Mouse (Mus musculus) E14TG2a.4 (cell line): Measurements from ENCODE around the gene Ncor1.

ENCODE experiments used
- H3K27me3 ChIP-seq: 2 replicates; pipeline ENCODE4 v1.6.1; 2014; ENCODE audit warnings: low read length, control low read depth; ENCODE audit not compliant: insufficient read depth
- H3K36me3 ChIP-seq: 2 replicates; pipeline ENCODE4 v1.6.1; 2014; ENCODE audit warnings: low read length, control low read depth; ENCODE audit not compliant: insufficient read depth
- H3K4me1 ChIP-seq: replicated peaks from 2 replicates; pipeline ENCODE4 v1.6.1; 2014; ENCODE audit warnings: low read depth, low read length, control low read depth
- H3K4me3 ChIP-seq: replicated peaks from 2 replicates; pipeline ENCODE4 v1.5.1; 2014; ENCODE audit warnings: mild to moderate bottlenecking, low read length
- H3K9me3 ChIP-seq: 2 replicates; pipeline ENCODE4 v1.6.1; 2014; ENCODE audit warnings: low read length, control low read depth
- CTCF ChIP-seq: conservative IDR thresholded peaks from 2 replicates; pipeline ENCODE4 v1.5.1; 2014; ENCODE audit warnings: low read length
- NANOG ChIP-seq: IDR thresholded peaks from 2 replicates; pipeline ENCODE4 v1.6.1; 2014; ENCODE audit warnings: borderline replicate concordance, low read length, mixed read lengths
- POU5F1 ChIP-seq: IDR thresholded peaks from 2 replicates; pipeline ENCODE4 v1.6.1; 2014; ENCODE audit warnings: low read length, borderline replicate concordance

Ncor1 gene

DNA sequence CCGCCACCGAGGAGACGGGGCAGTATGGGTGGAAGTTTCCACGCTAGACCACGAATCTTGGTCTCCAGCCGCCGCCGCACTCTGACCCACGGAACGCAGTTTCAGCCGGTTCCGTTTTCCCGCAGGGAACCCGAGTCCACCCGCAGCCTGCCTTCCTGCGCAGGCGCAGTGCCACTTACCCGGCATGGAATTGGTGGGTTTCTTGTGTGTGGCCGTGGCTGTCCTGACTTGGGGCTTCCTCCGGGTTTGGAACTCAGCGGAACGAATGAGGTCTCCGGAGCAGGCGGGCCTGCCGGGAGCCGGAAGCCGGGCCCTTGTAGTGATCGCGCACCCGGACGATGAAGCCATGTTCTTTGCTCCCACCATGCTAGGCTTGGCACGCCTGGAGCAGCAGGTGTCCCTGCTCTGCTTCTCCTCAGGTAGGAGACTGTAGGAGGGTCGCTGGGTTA lies at the start of gene Ncor1, which contains the start of gene Pigl:
Ncor1 (minus strand) TSS at position 266 of the 449 bp plus-strand sequence.
Pigl (plus strand) TSS at position 185 of the 449 bp plus-strand sequence.
- no peaks in the 10 kb centered on the region for H3K9me3 ChIP-seq
- peaks cover 45% of the 10 kb centered on the region for H3K4me1 ChIP-seq
- no peak for TF ChIP-seq CTCF
- TF ChIP-seq POU5F1, result no peak
- TF ChIP-seq NANOG, result no peak
- no peaks in the 10 kb centered on the region for H3K27me3 ChIP-seq
- peak within 1 kb of the TSS; percentile 96 for H3K4me3 ChIP-seq
- H3K36me3 ChIP-seq, result peaks cover 22% of the 10 kb centered on the region; the same call in 1 of the 2 replicates

- H3K36me3 ChIP-seq, result peaks cover 64% of the 10 kb centered on the region
- H3K9me3 ChIP-seq, result peaks cover 60% of the 10 kb centered on the region
- TF ChIP-seq CTCF, result no peak
- TF ChIP-seq POU5F1, result no peak
- no peak for TF ChIP-seq NANOG
- no peaks in the 10 kb centered on the region for H3K27me3 ChIP-seq
- no peak overlapping the region for H3K4me3 ChIP-seq
- H3K4me1 ChIP-seq, result peaks cover 34% of the 10 kb centered on the region
Measured at GRCm38 (mm10) chr11:62507683-62508082, 49.3 kb upstream of the Ncor1 start.

DNA sequence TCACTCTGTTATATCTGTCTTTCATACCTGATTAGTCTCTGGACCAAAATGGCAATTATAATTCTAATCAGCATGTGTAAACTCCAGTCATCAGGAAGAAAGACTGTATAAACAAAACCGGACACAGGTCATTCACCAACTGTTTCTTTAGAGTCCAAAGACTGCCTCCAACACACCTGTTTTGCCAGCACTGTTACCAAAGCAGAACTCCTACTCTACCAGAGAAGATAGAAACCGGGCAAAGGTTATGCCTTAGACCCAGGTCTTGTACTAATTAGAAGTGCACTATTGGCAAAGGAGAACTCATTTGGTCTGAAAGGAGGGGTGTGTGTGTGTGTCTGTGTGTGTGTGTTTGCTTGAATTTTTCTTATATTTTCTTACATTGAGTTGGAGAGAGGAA lies 42.2 kb upstream of the Ncor1 start:
- Histone ChIP-seq H3K9me3 (peaks cover 10% of the 10 kb centered on the region), H3K4me3 (no peak overlapping the region), H3K36me3 (peaks cover 22% of the 10 kb centered on the region), H3K27me3 (no peaks in the 10 kb centered on the region), H3K4me1 (peaks cover 88% of the 10 kb centered on the region)
- TF ChIP-seq POU5F1, result no peak

- H3K4me3 ChIP-seq, result no peak overlapping the region
- H3K4me1 ChIP-seq, result peaks cover 93% of the 10 kb centered on the region
- no peaks in the 10 kb centered on the region for H3K9me3 ChIP-seq
- TF ChIP-seq POU5F1 (no peak), NANOG (no peak), CTCF (no peak)
- no peaks in the 10 kb centered on the region for H3K27me3 ChIP-seq
- peaks cover 5% of the 10 kb centered on the region; the same call in 1 of the 2 replicates for H3K36me3 ChIP-seq
Measured at GRCm38 (mm10) chr11:62498802-62499201, 40.5 kb upstream of the Ncor1 start.

DNA sequence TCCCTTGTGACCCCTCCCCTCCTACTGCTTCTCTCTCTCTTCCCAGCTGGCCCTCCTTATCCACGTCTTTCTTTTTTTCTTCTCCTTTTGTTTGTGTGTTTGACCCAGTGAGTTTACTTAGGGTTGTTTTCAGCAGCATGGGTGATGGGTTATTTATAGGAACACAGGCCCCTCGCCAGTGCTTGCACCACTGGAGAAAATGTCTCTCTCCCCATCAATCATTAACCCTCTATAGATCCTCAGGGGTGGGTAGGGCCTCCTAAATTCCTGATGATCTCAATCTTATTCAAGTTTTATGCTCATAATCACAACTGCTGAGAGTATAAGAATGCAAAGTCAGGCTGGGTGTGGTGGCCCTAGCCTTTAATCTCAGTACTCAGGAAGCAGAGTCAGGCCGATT lies 38.8 kb upstream of the Ncor1 start:
- H3K27me3 ChIP-seq, result no peaks in the 10 kb centered on the region
- 0 out of 2 replicates have a peak, but pooled peaks cover 2% of the 10 kb centered on the region for H3K36me3 ChIP-seq
- TF ChIP-seq NANOG, result no peak
- no peak for TF ChIP-seq CTCF
- no peak for TF ChIP-seq POU5F1
- H3K4me1 ChIP-seq, result peaks cover 93% of the 10 kb centered on the region
- no peaks in the 10 kb centered on the region for H3K9me3 ChIP-seq
- 0 out of 2 replicates have a peak overlapping the region, but pooled peaks have one; percentile 37 for H3K4me3 ChIP-seq

- Histone ChIP-seq H3K4me3 (peak overlapping the region; percentile 69), H3K9me3 (no peaks in the 10 kb centered on the region)
Measured at GRCm38 (mm10) chr11:62496151-62496715, 37.9 kb upstream of the Ncor1 start.

DNA sequence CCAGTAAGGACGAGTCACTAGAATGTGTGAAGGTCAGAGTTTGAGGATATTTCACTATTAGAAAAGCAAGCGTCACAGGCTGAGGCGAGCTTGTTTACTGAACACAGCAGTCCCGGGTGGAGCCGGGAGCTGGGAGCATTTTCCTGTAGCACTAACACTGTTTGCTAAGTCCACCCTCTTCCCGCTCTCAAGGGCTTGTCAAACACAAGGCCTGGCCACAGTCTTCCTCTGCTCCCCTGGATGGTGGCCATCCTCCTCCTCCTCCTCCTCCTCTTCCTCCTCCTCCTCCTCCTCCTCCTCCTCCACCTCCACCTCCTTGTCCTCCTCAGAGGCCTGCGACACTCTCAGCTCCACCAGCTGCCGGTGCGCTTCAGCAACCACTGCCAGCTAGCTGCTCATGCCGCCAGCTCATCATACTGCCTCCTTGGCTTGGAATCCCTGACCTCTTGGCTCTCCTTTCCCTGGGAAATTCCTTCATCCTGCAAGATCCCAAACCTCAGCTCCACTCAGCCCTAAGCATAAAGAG lies 37.0 kb upstream of the Ncor1 start:
- peak overlapping the region; percentile 69 for H3K4me3 ChIP-seq
- H3K27me3 ChIP-seq, result no peaks in the 10 kb centered on the region
- TF ChIP-seq POU5F1, result no peak
- no peak for TF ChIP-seq CTCF
- no peak for TF ChIP-seq NANOG
- peaks cover 94% of the 10 kb centered on the region for H3K4me1 ChIP-seq
- no peaks in the 10 kb centered on the region for H3K36me3 ChIP-seq
- no peaks in the 10 kb centered on the region for H3K9me3 ChIP-seq

More at GRCm38 (mm10) chr11:62496151-62496715, 37.9 kb upstream of the Ncor1 start:
- Histone ChIP-seq H3K36me3 (0 out of 2 replicates have a peak, but pooled peaks cover 2% of the 10 kb centered on the region), H3K4me1 (peaks cover 94% of the 10 kb centered on the region), H3K27me3 (no peaks in the 10 kb centered on the region)
- TF ChIP-seq POU5F1 (no peak), CTCF (peak; percentile 81)

GRCm38 (mm10) chr11:62494754-62495275 lies 36.5 kb upstream of the Ncor1 start:
- peaks cover 94% of the 10 kb centered on the region for H3K4me1 ChIP-seq
- peak overlapping the region; percentile 69 for H3K4me3 ChIP-seq
- TF ChIP-seq NANOG (peak; percentile 85), CTCF (no peak), POU5F1 (no peak)
- no peaks in the 10 kb centered on the region for H3K9me3 ChIP-seq
- H3K36me3 ChIP-seq, result no peaks in the 10 kb centered on the region
- H3K27me3 ChIP-seq, result no peaks in the 10 kb centered on the region
